Mouse (Mus musculus) kidney, postnatal 0 days (tissue): ENCODE measurements around the gene Fut7. TPM values are rescaled to one million over a fixed set of nuclear protein-coding genes. Genes with fewer than 3 reads are reported as not detected.

Source experiments
- ATAC-seq: fragments of 200-750 bp; cut with Nextera tagmentation; replicated peaks from 2 replicates; pipeline ENCODE4 v1.8.0; 2017; ENCODE audit warnings: low read depth, moderate number of reproducible peaks, moderate TSS enrichment, moderate library complexity; ENCODE audit not compliant: low FRiP score
- DNase-seq: peaks from one replicate; pipeline ENCODE4 v3.0.0-alpha.2; 2016; ENCODE audit warnings: low spot score
- H3K27ac ChIP-seq: fragments of 300-500 bp; sonication (generic); 2 replicates; pipeline ENCODE4 v1.5.1; 2014; ENCODE audit warnings: mild to moderate bottlenecking
- H3K27me3 ChIP-seq: fragments of 300-500 bp; sonication (generic); 2 replicates; pipeline ENCODE4 v1.6.1; 2014; ENCODE audit warnings: low read length, mixed read lengths; ENCODE audit not compliant: insufficient read depth
- H3K36me3 ChIP-seq: fragments of 300-500 bp; sonication (generic); 2 replicates; pipeline ENCODE4 v1.6.1; 2014; ENCODE audit warnings: low read length, mixed read lengths; ENCODE audit not compliant: insufficient read depth
- H3K4me1 ChIP-seq: fragments of 300-500 bp; sonication (generic); replicated peaks from 2 replicates; pipeline ENCODE4 v1.6.1; 2014; ENCODE audit warnings: antibody characterized with exemption, low read length, mixed read lengths; ENCODE audit not compliant: insufficient read depth
- H3K4me2 ChIP-seq: fragments of 300-500 bp; sonication (generic); 2 replicates; pipeline ENCODE4 v1.6.1; 2014; ENCODE audit warnings: mild to moderate bottlenecking, low read length, moderate library complexity, mixed read lengths
- H3K4me3 ChIP-seq: fragments of 300-500 bp; sonication (generic); replicated peaks from 2 replicates; pipeline ENCODE4 v1.5.1; 2014; ENCODE audit warnings: low read depth, low read length
- H3K9ac ChIP-seq: fragments of 300-500 bp; sonication (generic); 2 replicates; pipeline ENCODE4 v1.6.1; 2014; ENCODE audit warnings: low read depth, low read length
- H3K9me3 ChIP-seq: fragments of 300-500 bp; sonication (generic); replicated peaks from 2 replicates; pipeline ENCODE4 v1.6.1; 2016; ENCODE audit warnings: low read length, inconsistent platforms, mixed read lengths
- CTCF ChIP-seq: IDR thresholded peaks from 2 replicates; pipeline ENCODE4 v1.5.1; 2016; ENCODE audit warnings: antibody characterized with exemption, low read depth, mild to moderate bottlenecking, moderate library complexity
- WGBS: fragments of 180-500 bp; shearing (Covaris S2); extraction: QIAGEN DNeasy Blood & Tissue Kit; methylation state at CpG from one replicate; pipeline ENCODE4 v1.1.7; 2014; 5-methylcytosine and 5-hydroxymethylcytosine counted together
- polyA plus RNA-seq: library from polyadenylated mRNA; unstranded; fragments of >200 nt; fragmentation: Nextera tagmentation; extraction: Ambion mirVana; gene quantifications from 2 replicates; pipeline ENCODE4 v1.2.1, GENCODE M21; 2015

Gene Fut7
- polyA plus RNA-seq, 1 experiment from 2014 or later, result not detected

DNA sequence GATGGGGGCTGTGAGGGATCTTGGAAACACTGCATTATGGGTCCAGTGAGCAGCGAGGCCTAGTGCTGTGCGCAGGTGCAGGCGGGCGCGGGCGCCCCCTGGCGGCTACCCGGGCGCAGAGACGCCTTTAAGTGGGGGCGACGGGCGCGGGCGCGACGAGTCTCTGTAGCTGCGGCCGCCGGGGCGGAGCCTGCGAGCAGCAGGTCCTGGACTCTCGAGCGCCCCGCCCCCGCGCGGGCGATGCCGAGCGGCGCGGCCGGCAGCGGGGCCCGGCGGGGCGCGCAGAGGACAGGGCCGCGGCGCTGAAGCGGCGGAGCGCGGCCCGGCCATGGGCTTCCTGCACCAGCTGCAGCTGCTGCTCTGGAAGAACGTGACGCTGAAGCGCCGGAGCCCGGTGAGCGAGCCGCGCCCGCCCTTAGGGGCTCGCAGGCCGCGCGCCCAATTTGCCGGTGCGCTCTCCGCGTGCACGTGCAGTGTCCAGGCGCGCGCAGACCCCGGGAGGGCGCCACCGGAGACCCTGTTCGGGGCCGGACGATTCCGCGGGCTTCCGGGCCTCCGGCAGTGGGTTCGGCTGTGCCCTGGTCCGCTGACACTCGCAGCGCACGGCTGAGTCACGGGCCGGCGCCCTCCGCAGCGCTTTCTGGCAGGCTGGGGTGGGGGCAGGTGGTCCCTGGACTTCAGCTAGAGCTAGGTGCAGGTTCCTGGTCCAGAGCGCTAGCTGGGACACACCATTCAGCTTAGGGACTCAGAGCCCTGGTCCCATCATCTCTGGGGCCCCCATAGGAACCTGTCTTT is 5.6 kb downstream of the Fut7 start, which contains the start of gene Abca2:
Gene Abca2, plus strand, starts transcription at position 262 of the 795 bp plus-strand sequence.
- peak; percentile 91 for TF ChIP-seq CTCF
- H3K9ac ChIP-seq, result peak within 1 kb of the TSS; percentile 71

GRCm38 (mm10) chr2:25429435-25430180 is 6.5 kb downstream of the Fut7 start:
- H3K4me3 ChIP-seq, result peak overlapping the region; percentile 55
- WGBS, result 51% methylated on average over 5 of the region's 5 CpGs

More for the DNA sequence above, 5.6 kb downstream of the Fut7 start, which contains the start of gene Abca2:
- H3K27me3 ChIP-seq, result no peaks in the 10 kb centered on the region
- peak within 1 kb of the TSS; percentile 55 for H3K4me3 ChIP-seq
- no peaks in the 10 kb centered on the region for H3K36me3 ChIP-seq
- peak within 1 kb of the TSS; percentile 77 for H3K27ac ChIP-seq
- ATAC-seq (peak; percentile 77), DNase-seq (peak; percentile 92)
- 0% methylated on average over 81 of the region's 89 CpGs for WGBS
- H3K4me2 ChIP-seq, result peak within 1 kb of the TSS; percentile 98
- H3K9me3 ChIP-seq, result no peaks in the 10 kb centered on the region
- H3K4me1 ChIP-seq, result peaks cover 23% of the 10 kb centered on the region; the same call in 1 of the 2 replicates

DNA sequence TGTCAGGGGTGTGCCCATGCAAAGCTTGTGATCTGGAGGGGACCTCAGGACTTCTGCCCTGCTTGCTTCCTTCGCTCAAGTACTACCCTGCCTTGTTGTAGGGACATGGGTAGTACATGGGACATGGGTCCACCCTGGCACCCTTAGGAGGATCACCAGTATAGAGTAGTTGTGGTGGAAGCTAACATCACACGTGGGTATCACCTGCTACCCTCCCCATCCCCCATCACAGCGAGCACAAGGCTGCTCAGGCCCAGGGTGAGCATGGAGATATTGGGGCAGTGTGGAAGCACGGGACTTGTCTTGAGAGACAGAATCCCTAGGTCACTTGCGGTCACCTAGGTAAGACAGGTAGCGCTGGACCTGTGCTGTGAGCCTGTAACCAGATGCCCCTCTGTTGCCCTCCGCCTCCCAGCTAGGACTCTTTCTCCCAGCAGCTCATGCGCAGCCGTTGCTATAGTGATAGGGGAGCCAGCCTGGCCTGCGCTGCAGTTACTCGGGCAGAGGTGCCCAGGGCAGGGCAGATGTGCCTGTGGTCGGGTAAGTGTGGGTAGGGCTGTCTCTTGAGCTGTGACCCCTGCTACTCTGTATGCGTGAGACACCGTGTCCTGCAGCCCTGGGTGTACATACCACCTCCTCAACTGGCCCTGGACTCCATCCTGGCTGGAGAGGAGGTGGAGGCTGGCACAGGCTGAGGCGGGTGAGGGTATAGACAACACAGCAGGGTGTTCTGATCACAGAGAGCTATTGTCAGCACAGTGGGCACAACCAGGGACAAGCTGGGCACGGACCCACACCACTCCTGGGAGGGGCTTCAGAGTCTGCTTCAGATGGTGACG is 7.5 kb downstream of the Fut7 start:
- ATAC-seq (peak; percentile 63), DNase-seq (peak; percentile 80)
- Histone ChIP-seq H3K9me3 (no peaks in the 10 kb centered on the region), H3K9ac (peak overlapping the region; percentile 18; the same call in 1 of the 2 replicates), H3K36me3 (0 out of 2 replicates have a peak, but pooled peaks cover under 1% of the 10 kb centered on the region), H3K4me3 (no peak overlapping the region), H3K4me2 (peak overlapping the region; percentile 98), H3K27me3 (no peaks in the 10 kb centered on the region), H3K4me1 (peaks cover 23% of the 10 kb centered on the region; the same call in 1 of the 2 replicates), H3K27ac (peak overlapping the region; percentile 31; the same call in 1 of the 2 replicates)
- TF ChIP-seq CTCF, result no peak
- 37% methylated on average over 17 of the region's 17 CpGs for WGBS

More at GRCm38 (mm10) chr2:25429435-25430180, 6.5 kb downstream of the Fut7 start:
- no peak for TF ChIP-seq CTCF
- no peaks in the 10 kb centered on the region for H3K36me3 ChIP-seq
- H3K9me3 ChIP-seq, result no peaks in the 10 kb centered on the region
- DNase-seq, result no peak
- no peaks in the 10 kb centered on the region for H3K27me3 ChIP-seq
- peak overlapping the region; percentile 71; the same call in 1 of the 2 replicates for H3K9ac ChIP-seq
- peak overlapping the region; percentile 98 for H3K4me2 ChIP-seq
- H3K27ac ChIP-seq, result no peak overlapping the region; the same call in 1 of the 2 replicates
- no peak for ATAC-seq
- H3K4me1 ChIP-seq, result peaks cover 23% of the 10 kb centered on the region; the same call in 1 of the 2 replicates

DNA sequence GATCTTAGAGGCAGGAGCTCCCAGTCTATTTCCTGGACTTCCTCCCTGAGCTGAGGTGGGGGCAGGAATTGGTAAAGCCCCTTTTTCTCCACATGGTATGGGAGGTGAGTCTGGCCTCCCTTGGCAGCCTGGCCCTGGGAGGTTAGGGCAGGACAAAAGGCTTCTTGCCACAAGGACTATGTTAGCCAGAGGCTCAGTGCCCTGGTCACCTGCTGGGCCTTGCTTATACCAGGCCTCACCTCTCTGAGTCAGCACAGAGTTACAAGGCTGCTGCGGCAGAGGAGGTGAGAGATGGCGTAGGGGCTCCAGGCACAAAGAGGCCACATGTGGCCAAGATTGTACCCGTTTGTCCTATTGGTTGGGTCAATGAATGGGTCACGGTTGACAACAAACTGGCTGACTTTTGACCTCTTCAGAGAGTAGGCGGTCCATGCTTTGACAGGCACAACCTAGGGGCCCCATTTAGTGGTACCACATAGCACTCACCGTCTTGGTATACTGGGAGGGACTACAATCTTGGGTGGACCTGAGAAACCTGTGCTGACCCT is 8.3 kb downstream of the Fut7 start:
- H3K4me3 ChIP-seq, result no peak overlapping the region
- TF ChIP-seq CTCF, result no peak
- ATAC-seq (no peak), DNase-seq (no peak)
- H3K27me3 ChIP-seq, result no peaks in the 10 kb centered on the region
- peak overlapping the region; percentile 18; the same call in 1 of the 2 replicates for H3K9ac ChIP-seq
- H3K36me3 ChIP-seq, result 0 out of 2 replicates have a peak, but pooled peaks cover 9% of the 10 kb centered on the region
- H3K4me2 ChIP-seq, result peak overlapping the region; percentile 98; the same call in 1 of the 2 replicates
- peak overlapping the region; percentile 31; the same call in 1 of the 2 replicates for H3K27ac ChIP-seq
- 66% methylated on average over 6 of the region's 6 CpGs for WGBS
- peaks cover 23% of the 10 kb centered on the region; the same call in 1 of the 2 replicates for H3K4me1 ChIP-seq
- H3K9me3 ChIP-seq, result no peaks in the 10 kb centered on the region

DNA sequence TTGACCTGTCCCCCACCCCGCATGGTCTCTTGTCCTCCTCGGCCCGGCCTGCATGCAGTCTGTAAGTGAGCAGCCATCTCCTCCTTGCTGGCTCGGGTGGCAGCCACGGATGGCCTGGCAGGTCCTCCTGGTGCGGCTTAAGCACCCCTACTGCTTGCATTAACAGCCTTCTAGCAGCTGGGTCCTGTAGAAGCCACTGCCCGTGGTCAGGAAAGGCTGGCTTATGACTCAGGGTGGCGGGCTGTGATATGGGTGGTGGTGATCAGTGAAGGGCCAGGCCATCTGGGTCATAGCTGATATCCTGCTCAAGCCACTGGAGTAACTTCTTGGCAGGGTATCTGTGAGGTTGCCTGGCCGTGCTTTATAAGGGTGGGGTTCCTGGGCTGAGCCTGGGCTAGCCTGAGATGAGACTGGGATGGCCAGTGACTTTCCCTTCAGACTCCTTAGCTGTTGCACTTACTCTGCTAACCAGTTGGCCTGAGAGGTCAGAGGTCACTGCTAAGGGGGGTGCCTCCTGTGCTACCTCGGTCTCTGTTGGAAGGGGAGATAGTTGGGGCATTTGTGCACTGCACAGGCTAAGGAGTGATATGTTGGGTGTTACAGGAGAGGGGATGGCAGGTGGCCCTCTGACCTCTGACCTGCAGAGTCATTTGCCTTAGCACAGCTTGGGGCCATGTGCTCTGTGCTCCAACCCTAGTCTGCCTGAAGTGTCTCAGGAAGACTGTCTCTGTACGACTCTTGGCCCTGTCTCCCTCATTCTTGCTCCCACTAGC is 9.4 kb downstream of the Fut7 start:
- ATAC-seq (no peak), DNase-seq (no peak)
- H3K27me3 ChIP-seq, result no peaks in the 10 kb centered on the region
- H3K36me3 ChIP-seq, result peaks cover 14% of the 10 kb centered on the region; the same call in 1 of the 2 replicates
- 67% methylated on average over 11 of the region's 11 CpGs for WGBS
- no peak overlapping the region for H3K4me3 ChIP-seq
- H3K9ac ChIP-seq, result no peak overlapping the region
- no peak overlapping the region for H3K27ac ChIP-seq
- H3K4me1 ChIP-seq, result peaks cover 23% of the 10 kb centered on the region; the same call in 1 of the 2 replicates
- no peak overlapping the region for H3K4me2 ChIP-seq
- H3K9me3 ChIP-seq, result no peaks in the 10 kb centered on the region
- no peak for TF ChIP-seq CTCF
